Mouse (Mus musculus): Measurements from ENCODE around the gene Kifap3. TPM values are rescaled to one million over a fixed set of nuclear protein-coding genes. Genes with fewer than 3 reads are reported as not detected.

Gene Kifap3
- polyA plus RNA-seq (2012; rRNA removed), result 75.8 and 76.3 TPM in 2 replicates

GRCm38 (mm10) chr1:163779336-163780115, at the start of gene Kifap3:
Gene Kifap3 (plus strand): TSS chr1:163779583.

GRCm38 (mm10) chr1:163928846-163929245, 149.5 kb downstream of the Kifap3 start, which contains the start of gene Scyl3:
Gene Scyl3 (plus strand): TSS chr1:163929100.

Other genes starting within 250 kb of the Kifap3 start
- 0.44 and 0.53 TPM in 2 replicates for gene Mettl11b, start 54.4 kb upstream of the Kifap3 start, polyA plus RNA-seq (2012; rRNA removed)
- 17.4 and 17.9 TPM in 2 replicates for gene Scyl3, start 149.5 kb downstream of the Kifap3 start, polyA plus RNA-seq (2012; rRNA removed)
- gene BC055324, start 215.2 kb downstream of the Kifap3 start, polyA plus RNA-seq (2012; rRNA removed), result 10.8 and 14.5 TPM in 2 replicates
- gene Mettl18, start 215.3 kb downstream of the Kifap3 start, polyA plus RNA-seq (2012; rRNA removed), result 4.8 and 5.0 TPM in 2 replicates

Data from central nervous system, embryonic 14 days (tissue).